Mouse (Mus musculus) left cerebral cortex, adult 9 months (tissue): ENCODE data around the gene Prelid3b.

Experiments used
- DNase-seq, 2 experiments: peaks; one replicate each; pipeline ENCODE4 v3.0.0; 2022; ENCODE audit warnings: low spot score in 2 of 2

The Prelid3b gene

DNA sequence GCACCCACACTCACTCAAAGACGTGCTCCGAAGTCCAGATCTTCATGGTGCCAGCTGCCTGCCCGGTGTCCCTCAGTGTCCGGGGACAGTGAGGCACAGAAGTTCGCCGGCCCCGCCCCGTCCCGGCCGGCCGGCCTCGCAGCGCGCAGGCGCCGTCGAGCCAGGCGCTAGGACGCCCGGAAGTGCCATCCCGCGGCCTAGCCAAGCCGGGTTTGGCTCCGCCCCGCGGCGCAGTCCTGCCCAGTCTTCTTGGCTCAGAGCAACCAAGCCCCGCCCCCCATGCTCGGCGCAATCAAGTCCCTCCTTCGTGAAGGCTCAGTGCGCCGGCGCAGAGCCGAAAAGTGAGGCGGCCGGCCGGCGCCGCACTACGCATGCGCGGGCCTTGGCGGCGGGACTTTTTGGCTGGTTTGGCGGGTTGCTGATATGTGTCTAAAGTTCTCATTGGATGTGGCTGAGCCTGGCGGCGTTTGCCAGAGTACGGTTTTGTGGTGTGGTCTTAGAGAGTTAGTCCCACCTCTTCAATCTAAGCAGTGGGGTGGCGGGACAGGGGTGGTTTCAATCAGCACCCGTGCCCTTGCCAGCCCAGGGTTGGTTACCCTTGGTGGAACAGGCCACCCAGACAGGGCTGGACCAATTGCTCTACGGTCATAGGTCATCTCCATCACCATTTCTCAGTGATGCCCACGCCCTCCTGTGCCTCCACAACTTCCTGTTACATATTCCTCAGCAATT is at the start of gene Prelid3b:
TSS of gene Prelid3b (minus strand) at position 264 of the 732 bp plus-strand sequence.
- peak; percentile 96 to 99 for DNase-seq

DNA sequence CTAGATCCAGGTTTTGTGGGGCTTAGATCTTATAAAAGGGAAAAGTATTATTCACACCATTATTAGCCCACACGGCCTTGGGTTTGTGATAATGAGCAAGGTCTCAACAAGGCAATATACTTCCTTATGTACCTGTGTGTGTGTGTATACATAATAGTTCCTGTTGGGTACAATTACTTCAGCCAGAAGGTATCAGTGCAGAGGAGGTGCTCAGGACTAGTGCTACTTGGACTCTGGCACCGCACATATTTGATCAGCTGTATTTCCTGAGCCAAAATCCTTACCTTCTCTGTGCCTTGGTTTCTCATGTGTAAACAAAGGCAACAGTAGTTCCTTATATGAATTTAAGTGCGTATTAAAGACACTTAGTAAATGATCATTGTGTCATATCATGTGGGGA is 49.3 kb upstream of the Prelid3b start:
- no peak for DNase-seq

GRCm38 (mm10) chr2:174517141-174518079 is 44.5 kb upstream of the Prelid3b start:
- DNase-seq, result no peak

DNA sequence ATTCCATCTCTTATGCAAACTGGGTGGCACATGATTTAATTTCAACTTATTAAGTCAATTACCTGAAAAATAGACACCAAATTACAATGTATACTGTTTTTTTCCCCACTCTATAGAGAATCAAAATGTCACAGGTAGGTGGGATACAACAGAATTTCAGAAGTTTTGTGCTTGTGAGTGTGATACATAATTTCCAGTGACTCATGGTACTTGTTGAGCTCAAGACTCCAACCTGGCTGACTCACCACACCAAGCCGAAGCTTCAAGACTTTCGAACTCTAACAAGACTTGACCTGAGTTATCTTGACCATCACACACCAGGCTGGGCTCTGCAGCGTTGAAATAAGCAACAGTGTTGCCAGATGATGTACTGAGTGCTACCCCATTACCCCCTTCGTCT is 42.0 kb upstream of the Prelid3b start:
- DNase-seq, result no peak

DNA sequence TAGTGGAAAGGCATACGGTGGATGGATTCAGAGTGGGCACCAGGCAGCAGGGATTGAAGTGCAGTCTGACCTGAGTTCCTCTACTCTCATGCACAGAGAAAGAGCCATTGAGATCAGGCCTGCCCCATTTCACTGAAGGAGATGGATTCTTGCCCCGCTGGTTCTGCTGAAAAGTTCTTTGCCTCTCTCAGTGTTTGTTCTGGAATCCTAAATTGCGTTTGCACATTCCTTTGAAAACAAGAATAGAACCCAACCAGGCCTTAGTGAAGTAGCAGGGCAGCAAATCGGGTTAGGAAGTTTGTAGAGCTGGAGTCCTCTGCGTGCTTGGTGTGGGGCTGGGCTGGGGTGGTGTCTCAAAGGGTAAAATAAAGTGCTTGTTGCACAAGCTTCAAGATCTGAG is 40.9 kb upstream of the Prelid3b start:
- DNase-seq, result no peak

GRCm38 (mm10) chr2:174509825-174510224 is 36.9 kb upstream of the Prelid3b start:
- no peak for DNase-seq

- DNase-seq, result no peak
These were observed 35.1 kb upstream of the Prelid3b start for GRCm38 (mm10) chr2:174507998-174508397.

DNA sequence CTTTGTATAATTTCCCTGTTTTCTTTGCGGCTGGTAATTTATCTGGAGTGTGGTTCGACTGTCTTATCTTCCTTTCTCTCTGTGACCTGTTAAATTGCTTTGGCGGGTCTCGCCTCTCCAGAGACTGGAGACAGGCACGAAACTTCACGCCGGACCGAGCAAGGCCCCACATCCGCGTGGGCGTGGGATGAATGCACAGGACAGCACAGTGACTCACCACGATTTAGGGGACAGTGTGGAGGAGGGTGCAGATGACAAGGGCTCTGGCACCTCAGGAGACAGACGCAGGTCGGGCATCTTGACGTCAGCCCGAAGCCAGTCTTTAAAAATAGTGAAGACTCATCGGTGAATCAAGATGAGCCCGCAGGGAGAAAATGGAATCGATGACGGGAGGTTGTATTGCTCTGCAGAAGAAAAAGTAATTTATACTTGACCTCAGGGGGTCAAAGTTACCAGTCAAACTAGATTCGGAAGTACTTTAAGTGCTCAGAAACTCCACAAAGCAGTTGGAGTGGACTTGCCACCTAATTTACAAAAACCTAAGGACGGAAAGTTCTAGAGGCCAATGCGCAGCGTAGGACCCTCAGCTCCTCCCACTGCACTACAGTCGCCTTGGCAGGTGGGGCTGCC is 30.1 kb upstream of the Prelid3b start:
- DNase-seq, result peak in 1 of 2 experiments; percentile 6

GRCm38 (mm10) chr2:174502321-174502720 is 29.4 kb upstream of the Prelid3b start:
- no peak for DNase-seq

DNA sequence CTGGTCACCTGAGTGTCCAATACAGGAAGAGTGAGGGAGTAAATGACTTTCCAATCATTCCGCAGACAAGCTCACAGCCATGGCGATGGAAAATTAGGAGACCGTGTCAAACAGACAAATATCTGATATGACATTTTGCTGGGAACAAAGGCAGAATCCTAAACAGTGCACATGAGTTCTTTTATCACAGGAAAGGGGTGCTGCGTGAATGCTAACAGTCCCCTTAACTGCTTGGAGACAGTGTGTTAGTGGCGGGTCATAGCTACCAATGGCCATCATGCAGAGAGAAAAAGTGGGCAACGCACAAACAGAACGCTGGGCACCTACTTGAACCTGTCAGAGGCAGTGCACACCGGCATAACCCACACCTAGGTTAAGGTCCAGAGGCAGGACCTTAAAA is 28.6 kb upstream of the Prelid3b start:
- DNase-seq, result no peak

DNA sequence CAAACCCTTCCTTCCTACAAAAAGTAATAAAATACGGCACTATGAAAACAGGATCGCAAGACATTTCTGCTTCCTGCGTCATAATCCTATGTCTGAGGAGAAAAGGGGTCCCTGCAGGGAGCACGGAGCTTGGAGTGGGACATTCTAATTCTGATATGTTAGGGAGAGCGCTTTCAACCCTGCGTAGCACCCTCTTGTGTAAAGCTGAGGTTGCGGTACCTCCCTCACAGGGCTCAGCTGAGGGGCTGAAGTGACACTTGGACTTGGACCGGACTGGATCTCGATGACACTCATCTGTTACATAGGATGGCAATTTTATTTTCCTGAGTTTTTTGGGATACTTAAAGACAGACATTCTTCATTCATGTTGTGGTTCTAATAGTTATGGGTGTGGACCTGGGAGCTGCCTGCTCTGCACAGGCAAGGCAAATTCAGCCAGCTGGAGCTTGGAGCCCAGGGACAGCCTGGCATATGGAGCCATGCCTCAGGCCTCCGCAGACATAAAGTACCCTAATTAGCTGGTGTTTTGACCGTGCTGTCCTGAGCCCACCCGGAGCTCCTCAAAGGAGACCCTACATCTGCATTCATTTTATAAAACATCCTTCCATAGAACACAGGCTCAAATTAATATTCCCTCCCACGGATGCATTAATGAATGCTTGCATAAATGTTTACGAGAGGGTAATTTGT is 28.1 kb upstream of the Prelid3b start:
- DNase-seq, result no peak

DNA sequence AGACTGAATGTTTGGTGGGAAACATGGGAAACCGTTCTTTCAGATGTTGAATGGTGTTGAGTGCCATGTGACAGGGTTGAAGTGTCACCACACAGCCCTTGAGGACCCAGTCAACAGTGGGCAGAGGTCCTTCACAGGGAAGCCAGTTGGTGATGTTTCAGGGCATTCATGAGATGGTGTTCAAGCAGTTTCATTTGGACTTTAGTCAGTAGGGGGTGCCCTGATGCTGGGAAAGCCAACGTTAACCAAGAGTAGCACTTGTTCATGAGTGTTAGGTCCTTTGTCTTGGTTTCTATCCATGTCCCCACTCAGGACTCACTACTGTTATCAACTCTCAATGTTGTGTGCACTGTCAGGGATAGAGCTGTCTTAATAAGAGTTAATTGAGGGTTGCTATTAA is 20.0 kb upstream of the Prelid3b start:
- peak in 1 of 2 experiments; percentile 56 for DNase-seq

DNA sequence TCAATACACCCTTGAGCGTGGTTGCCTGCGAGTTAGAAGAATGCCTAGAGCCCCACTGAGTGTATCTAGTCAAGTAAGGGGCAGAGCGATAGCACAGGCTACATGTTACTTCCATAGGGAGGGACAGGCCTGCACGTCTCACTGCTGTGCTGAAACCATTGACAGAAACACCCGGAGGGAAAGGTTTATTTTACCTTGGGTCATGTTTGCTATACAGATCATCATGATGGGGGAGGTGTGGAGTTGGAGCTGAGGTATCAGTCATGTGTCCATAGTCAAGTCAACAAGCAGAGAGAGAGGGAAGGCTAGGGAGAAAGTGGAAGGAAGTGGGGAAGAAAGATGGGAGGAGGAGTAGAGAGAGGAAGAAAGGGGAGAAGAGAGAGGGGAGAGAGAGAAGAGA is 14.1 kb upstream of the Prelid3b start:
- DNase-seq, result no peak

DNA sequence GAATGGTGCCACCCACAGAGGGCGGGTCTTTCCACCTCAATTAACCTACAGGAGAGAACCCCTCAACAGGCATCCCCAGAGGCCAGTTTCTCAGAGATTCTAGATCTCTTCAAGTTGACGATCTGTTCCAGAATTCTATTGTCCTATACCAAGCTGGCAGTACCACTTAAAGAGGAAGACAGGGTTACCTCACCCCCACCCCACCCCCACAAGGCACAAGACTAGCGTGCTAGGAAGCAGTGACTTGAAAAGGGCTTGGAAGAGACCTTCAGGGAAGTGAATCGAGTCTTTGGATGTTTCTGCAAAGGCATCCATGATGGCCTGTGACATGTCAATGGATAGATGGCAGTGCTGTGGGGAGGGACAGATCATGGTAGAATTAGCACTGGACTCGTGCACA is 5.9 kb upstream of the Prelid3b start:
- no peak for DNase-seq

- DNase-seq, result no peak
These were observed 4.8 kb upstream of the Prelid3b start for GRCm38 (mm10) chr2:174477543-174478319.

DNA sequence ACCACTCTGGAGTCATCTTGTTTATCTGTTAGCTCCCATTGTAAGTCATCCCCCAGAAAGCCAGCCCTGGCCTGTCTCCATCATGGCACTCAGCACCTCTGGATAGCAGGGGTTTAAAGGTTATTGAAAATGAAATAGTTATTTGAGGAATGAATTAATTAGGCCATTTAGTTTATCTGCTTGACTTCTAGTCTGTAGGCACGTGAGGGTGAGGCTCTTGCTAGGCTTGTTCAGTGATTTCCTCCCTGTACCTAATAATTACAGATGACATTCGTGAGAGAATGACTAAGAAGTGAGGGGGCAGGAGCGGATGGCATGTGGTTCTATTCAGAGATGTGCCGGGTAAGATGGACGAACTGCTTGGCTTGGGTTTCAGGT is 658 bp upstream of the Prelid3b start:
- DNase-seq, result no peak

- no peak for DNase-seq
These were observed 474 bp downstream of the Prelid3b start for GRCm38 (mm10) chr2:174472407-174472806.

DNA sequence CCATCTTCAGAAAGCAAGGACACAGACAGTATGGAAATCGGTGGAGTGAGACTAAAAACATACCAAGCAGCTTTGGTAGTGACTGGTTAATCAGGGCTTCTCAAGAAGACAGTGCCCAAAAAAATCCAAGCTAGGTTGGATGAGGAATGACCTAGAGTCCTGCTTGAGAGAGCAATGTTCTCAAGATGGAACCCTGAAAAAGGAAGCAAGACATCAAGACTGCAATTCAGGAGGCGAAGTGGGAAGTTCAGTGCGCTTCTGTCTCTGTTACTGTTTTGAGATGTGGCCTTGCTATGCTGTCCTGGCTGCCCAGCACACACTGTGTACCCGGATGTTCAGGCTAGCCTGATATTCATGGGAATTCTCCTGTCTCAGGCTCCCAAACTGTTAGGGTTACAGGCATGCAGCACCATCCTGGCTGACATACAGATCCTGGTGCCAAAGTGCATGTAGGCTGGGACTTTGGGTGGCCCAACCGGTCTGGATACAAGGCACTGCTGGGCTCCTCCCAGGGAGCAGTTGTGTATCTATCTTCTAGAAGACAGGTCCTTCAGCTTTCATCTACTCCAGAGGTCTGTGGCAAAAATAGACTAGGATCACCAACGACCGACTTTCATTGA is 2.0 kb downstream of the Prelid3b start:
- DNase-seq, result no peak

GRCm38 (mm10) chr2:174470333-174470732 is 2.5 kb downstream of the Prelid3b start:
- no peak for DNase-seq

GRCm38 (mm10) chr2:174463789-174464523 is 8.9 kb downstream of the Prelid3b start, which contains the start of gene Atp5e:
Gene Atp5e, minus strand, starts transcription at chr2:174464105.
- peak; percentile 93 to 97 for DNase-seq
